Mouse (Mus musculus): Measurements from ENCODE around the gene Hyal1.
A peak's percentile ranks its signal among the peaks of the same experiment; 100 is the strongest.

The Hyal1 gene

DNA sequence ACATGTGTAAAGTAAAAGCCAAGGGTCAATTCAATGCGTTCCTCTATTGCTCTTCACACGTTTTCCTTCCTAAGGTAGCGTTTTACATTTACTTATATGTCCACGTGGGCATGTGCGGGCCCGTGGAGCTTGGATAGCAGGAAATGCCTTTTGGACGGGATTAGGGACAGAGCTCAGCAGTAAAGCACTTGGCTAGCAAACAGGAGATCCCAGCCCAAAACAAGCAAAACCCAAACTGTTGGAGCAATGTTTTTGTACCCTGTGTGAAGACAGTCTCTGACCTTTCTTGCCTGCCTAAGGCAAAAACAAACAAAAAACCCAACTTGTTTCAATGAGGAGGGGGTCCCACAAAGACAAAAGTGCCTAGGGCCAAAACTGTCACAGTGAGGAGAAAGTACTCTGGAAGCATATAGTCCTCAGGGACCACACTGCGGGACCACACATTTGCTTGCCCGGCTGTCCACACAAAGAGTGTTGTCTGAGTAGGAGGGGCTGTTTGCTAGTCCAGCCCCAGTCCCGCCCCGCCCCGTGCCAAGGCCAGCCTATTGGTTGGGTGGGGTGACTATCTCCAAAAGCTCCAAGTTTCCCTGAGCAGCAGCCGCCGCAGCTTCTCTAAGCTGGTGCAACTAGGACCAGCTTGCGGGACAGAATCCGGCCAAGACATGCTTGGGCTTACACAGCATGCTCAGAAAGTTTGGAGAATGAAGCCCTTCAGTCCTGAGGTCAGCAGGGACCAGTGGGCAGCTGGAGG is at the start of gene Hyal1:
Hyal1 (plus strand) TSS at position 571 of the 751 bp plus-strand sequence.
- DNase-seq (ENCODE audit: low read depth, low spot score) = no peak

- peak; percentile 93 for DNase-seq (ENCODE audit: low read depth, low spot score)
Measured at GRCm38 (mm10) chr9:107533791-107534407, 42.8 kb upstream of the Hyal1 start, which contains the start of gene Tmem115. TSS of gene Tmem115 (plus strand) at chr9:107533945.

DNA sequence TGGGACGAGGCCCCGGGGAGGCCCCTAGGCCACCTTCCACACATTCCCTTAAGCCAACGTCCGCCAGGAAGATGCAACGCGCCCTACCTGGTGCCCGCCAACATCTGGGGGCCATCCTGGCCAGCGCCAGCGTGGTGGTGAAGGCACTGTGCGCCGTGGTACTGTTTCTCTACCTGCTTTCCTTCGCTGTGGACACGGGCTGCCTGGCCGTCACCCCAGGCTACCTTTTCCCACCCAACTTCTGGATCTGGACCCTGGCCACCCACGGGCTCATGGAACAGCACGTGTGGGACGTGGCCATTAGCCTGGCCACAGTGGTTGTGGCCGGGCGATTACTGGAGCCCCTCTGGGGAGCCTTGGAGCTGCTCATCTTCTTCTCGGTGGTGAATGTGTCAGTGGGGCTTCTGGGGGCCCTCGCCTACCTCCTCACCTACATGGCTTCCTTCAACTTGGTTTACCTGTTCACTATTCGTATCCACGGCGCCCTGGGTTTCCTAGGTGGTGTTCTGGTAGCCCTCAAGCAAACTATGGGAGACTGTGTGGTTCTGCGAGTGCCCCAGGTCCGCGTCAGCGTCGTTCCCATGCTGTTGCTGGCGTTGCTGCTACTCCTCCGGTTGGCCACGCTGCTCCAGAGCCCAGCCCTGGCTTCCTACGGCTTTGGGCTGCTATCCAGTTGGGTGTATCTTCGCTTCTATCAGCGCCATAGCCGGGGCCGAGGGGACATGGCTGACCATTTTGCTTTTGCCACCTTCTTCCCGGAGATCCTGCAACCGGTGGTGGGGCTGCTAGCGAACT is 42.1 kb upstream of the Hyal1 start:
- no peak for DNase-seq (ENCODE audit: low read depth, low spot score)

DNA sequence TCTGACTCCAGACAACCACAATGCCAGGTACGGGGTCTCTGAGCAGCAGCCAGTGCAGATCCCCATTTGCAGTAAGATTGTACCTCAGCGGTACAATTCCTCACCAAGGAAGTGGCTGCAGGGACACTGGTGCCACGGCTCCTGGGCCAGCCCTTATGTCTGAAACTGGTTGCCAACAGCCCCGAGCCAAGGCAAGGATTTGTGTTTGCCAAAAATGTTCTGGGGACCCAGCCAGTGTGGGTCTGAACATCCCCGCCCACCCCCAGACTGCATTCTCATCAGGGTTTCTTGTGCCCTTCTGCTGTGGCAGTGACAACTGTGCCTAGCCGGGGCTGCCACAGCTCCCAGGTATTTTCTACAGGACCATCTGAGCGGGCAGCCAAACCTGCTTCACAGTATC is 38.5 kb upstream of the Hyal1 start:
- no peak for DNase-seq (ENCODE audit: low read depth, low spot score)

DNA sequence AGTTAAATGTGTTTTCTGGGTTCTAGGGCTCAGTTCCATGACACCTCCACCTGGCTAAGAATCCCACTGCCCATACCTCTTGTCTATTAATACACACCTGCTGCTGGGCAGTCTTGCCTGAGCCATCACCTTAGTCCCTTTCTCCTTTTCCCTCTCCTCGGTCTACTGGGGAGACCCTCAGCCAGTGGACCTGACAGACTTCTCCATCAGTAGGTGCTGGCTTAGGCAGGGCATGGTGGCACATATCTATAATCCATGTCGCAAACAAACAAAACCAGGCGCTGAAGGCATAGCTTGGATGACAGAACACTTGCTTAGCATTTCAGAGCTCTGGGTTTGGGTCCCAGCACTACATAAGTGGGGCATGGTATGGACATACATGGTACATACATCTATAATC is 38.0 kb upstream of the Hyal1 start:
- no peak for DNase-seq (ENCODE audit: low read depth, low spot score)

DNA sequence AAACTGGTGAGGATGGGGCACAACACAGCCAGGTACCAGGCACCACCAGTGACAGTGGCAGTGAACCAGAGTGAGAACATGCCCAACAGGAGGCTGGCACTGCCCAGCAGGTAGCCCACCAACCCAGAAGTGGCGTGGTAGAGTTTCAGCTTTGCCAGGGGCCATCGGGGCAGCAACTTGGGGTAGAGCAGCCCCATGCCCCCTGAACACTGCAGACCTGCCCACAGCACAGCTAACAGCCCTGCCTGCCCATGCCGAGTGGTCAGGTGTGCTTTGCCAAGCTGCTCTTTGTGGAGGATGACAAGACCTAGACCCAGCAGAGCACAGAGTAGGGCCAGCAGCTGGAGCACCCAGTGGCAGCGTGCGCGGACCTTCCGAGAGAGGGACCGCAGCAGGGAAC is 36.8 kb upstream of the Hyal1 start:
- no peak for DNase-seq (ENCODE audit: low read depth, low spot score)

- DNase-seq (ENCODE audit: low read depth, low spot score) = no peak
Measured at GRCm38 (mm10) chr9:107540420-107540819, 36.3 kb upstream of the Hyal1 start.

GRCm38 (mm10) chr9:107541005-107541404 is 35.7 kb upstream of the Hyal1 start:
- no peak for DNase-seq (ENCODE audit: low read depth, low spot score)

GRCm38 (mm10) chr9:107541474-107542351 is 35.0 kb upstream of the Hyal1 start, which contains the start of the genes Cyb561d2 and Nprl2:
TSS of gene Cyb561d2 (minus strand) at chr9:107542193.
TSS of gene Nprl2 (plus strand) at chr9:107542226.
- peak; percentile 86 for DNase-seq (ENCODE audit: low read depth, low spot score)

GRCm38 (mm10) chr9:107542352-107542686 is 34.4 kb upstream of the Hyal1 start:
- no peak for DNase-seq (ENCODE audit: low read depth, low spot score)

- no peak for DNase-seq (ENCODE audit: low read depth, low spot score)
Measured at GRCm38 (mm10) chr9:107542721-107543120, 34.0 kb upstream of the Hyal1 start.

DNA sequence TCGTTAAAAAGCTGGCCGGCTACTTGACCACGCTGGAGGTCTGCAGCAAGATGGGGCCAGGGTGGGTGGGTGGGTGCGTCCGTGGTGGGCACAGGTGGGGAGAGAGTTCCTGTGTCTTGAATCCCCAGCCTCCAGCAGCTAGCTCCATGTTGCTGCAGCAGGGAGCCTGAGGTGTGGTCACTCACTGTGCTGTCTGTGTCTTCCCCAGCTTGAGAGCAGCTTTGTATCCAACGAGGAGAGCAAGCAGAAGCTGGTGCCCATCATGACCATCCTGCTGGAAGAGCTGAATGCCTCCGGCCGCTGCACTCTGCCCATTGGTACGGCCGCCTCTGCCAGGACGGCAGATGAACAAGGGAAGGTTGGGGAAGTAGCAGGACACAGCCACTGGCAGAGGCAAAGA is 33.4 kb upstream of the Hyal1 start:
- DNase-seq (ENCODE audit: low read depth, low spot score) = no peak

- DNase-seq (ENCODE audit: low read depth, low spot score) = no peak
Measured at GRCm38 (mm10) chr9:107544196-107544700, 32.5 kb upstream of the Hyal1 start.

GRCm38 (mm10) chr9:107544729-107545128 is 32.0 kb upstream of the Hyal1 start:
- no peak for DNase-seq (ENCODE audit: low read depth, low spot score)

- no peak for DNase-seq (ENCODE audit: low read depth, low spot score)
Measured at GRCm38 (mm10) chr9:107545199-107545598, 31.5 kb upstream of the Hyal1 start.

GRCm38 (mm10) chr9:107545602-107546001 is 31.1 kb upstream of the Hyal1 start:
- no peak for DNase-seq (ENCODE audit: low read depth, low spot score)

DNA sequence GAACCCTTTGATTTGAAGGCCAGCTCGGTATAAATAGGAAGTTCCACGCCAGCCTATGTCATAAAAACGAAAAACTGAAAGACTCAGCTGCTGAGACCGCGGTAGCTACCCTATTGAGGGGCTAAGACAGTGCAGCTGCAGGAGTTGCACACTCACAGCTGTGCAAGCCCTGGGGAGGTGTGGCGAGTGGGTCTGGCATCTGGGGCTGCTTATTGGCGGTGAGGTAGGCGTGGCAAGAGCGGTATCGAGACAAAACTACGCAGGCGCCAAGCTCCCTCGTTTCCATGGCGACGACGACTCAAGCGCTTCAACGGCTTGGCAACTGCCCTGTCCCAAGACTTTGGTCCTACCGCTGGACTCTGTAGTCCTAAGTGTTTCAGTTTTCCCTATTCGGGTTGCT is 29.7 kb upstream of the Hyal1 start, which contains the start of gene Zmynd10:
Zmynd10 (plus strand) TSS at position 273 of the 400 bp plus-strand sequence.
- no peak for DNase-seq (ENCODE audit: low read depth, low spot score)

- no peak for DNase-seq (ENCODE audit: low read depth, low spot score)
Measured at GRCm38 (mm10) chr9:107547957-107548356, 28.8 kb upstream of the Hyal1 start.

- no peak for DNase-seq (ENCODE audit: low read depth, low spot score)
Measured at GRCm38 (mm10) chr9:107548820-107549219, 27.9 kb upstream of the Hyal1 start.

DNA sequence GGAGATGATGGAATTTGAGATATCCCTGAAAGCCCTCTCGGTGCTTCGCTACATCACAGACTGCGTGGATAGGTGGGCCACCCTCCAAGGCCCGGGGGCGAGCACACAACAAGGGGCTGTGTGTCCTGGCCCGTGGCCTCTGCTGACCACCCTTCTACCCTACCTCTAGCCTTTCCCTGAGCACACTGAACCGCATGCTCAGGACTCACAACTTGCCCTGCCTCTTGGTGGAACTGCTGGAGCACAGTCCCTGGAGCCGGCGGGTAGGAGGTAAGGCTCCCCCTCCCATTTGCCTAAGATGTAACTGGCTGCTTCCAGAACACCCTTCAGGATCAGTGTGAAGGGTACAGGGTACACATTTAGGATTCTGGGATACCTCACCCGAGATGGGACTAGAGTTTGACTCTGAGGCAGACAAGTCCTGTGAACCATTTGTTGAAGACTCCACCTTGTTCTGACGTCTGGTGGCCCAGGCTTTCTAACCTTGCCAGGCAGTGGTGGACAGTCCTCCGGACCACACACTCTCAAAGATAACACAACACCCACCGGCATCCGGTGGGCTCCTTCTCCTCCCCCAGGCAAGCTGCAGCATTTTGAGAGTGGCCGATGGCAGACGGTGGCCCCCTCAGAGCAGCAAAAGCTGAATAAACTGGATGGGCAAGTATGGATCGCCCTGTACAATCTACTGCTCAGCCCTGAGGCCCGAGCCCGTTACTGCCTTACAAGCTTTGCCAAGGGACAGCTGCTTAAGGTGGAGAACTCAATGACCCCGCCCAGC is 27.2 kb upstream of the Hyal1 start:
- no peak for DNase-seq (ENCODE audit: low read depth, low spot score)
